Mouse (Mus musculus) hindbrain, embryonic 16.5 days (tissue): ENCODE data around the gene Serpinf2. TPM values are rescaled to one million over a fixed set of nuclear protein-coding genes. Genes with fewer than 3 reads are reported as not detected.
"Not testable (repeated sequence)": the region's sequence is repeated elsewhere in the genome, so short reads cannot be mapped to it uniquely, and the experiment has no call there.

Source experiments
- ATAC-seq: fragments of 200-750 bp; cut with Nextera tagmentation; 2 replicates; pipeline ENCODE4 v1.8.0; 2017; ENCODE audit warnings: moderate TSS enrichment, moderate library complexity
- H3K27ac ChIP-seq: fragments of 300-500 bp; sonication (generic); 2 replicates; pipeline ENCODE4 v1.5.1; 2014; ENCODE audit warnings: low read depth, mild to moderate bottlenecking, control low read depth, low read length, moderate library complexity
- H3K27me3 ChIP-seq: fragments of 300-500 bp; sonication (generic); replicated peaks from 2 replicates; pipeline ENCODE4 v1.6.1; 2014; ENCODE audit warnings: low read length; ENCODE audit not compliant: control insufficient read depth, insufficient read depth
- H3K36me3 ChIP-seq: fragments of 300-500 bp; sonication (generic); 2 replicates; pipeline ENCODE4 v1.6.1; 2014; ENCODE audit warnings: mild to moderate bottlenecking, low read length, moderate library complexity, mixed read lengths; ENCODE audit not compliant: control insufficient read depth, insufficient read depth
- H3K4me1 ChIP-seq: fragments of 300-500 bp; sonication (generic); 2 replicates; pipeline ENCODE4 v1.6.1; 2014; ENCODE audit warnings: low read depth, low read length; ENCODE audit not compliant: control insufficient read depth, insufficient read depth
- H3K4me2 ChIP-seq: fragments of 300-500 bp; sonication (generic); 2 replicates; pipeline ENCODE4 v1.6.1; 2014; ENCODE audit warnings: mild to moderate bottlenecking, low read length, control low read depth, moderate library complexity
- H3K4me3 ChIP-seq: fragments of 300-500 bp; sonication (generic); 2 replicates; pipeline ENCODE4 v1.5.1; 2014; ENCODE audit warnings: mild to moderate bottlenecking, low read length, control low read depth, moderate library complexity
- H3K9ac ChIP-seq: fragments of 300-500 bp; sonication (generic); 2 replicates; pipeline ENCODE4 v1.6.1; 2014; ENCODE audit warnings: low read depth, mild to moderate bottlenecking, control low read depth, low read length, moderate library complexity
- H3K9me3 ChIP-seq: fragments of 300-500 bp; sonication (generic); 2 replicates; pipeline ENCODE4 v1.6.1; 2014; ENCODE audit warnings: mild to moderate bottlenecking, low read length, moderate library complexity; ENCODE audit not compliant: control insufficient read depth
- WGBS: fragments of 180-500 bp; shearing (Covaris S2); extraction: QIAGEN DNeasy Blood & Tissue Kit; methylation state at CpG from one replicate; pipeline ENCODE4 v1.1.7; 2014; 5-methylcytosine and 5-hydroxymethylcytosine counted together
- polyA plus RNA-seq: library from polyadenylated mRNA; unstranded; fragments of >200 nt; fragmentation: Nextera tagmentation; extraction: Ambion mirVana; gene quantifications from 2 replicates; pipeline ENCODE4 v1.2.1, GENCODE M21; 2015

Gene Serpinf2
- polyA plus RNA-seq, 1 experiment from 2014 or later, result 0.06 TPM

GRCm38 (mm10) chr11:75460844-75461742 lies 21.7 kb upstream of the Serpinf2 start, which contains the start of gene Tlcd2:
Tlcd2 (plus strand) TSS chr11:75461715.
- peak; percentile 97 for ATAC-seq
- Histone ChIP-seq H3K4me2 (peak within 1 kb of the TSS; percentile 78), H3K4me1 (peaks cover 23% of the 10 kb centered on the region), H3K9ac (peak within 1 kb of the TSS; percentile 86), H3K27ac (peak within 1 kb of the TSS; percentile 82), H3K4me3 (peak within 1 kb of the TSS; percentile 86), H3K27me3 (no peaks in the 10 kb centered on the region), H3K36me3 (peaks cover 10% of the 10 kb centered on the region), H3K9me3 (no peaks in the 10 kb centered on the region)
- under 1% methylated on average over 46 of the region's 46 CpGs for WGBS

GRCm38 (mm10) chr11:75460103-75460843 lies 20.9 kb upstream of the Serpinf2 start:
- peak; percentile 24 for ATAC-seq
- WGBS, result 2% methylated on average over 19 of the region's 19 CpGs
- no peaks in the 10 kb centered on the region for H3K27me3 ChIP-seq
- peak overlapping the region; percentile 86 for H3K4me3 ChIP-seq
- H3K9ac ChIP-seq, result peak overlapping the region; percentile 55
- peak overlapping the region; percentile 76 for H3K4me2 ChIP-seq
- peaks cover 23% of the 10 kb centered on the region for H3K4me1 ChIP-seq
- peaks cover 3% of the 10 kb centered on the region for H3K36me3 ChIP-seq
- peak overlapping the region; percentile 82 for H3K27ac ChIP-seq
- no peaks in the 10 kb centered on the region for H3K9me3 ChIP-seq

- Histone ChIP-seq H3K4me1 (peaks cover 29% of the 10 kb centered on the region), H3K36me3 (no peaks in the 10 kb centered on the region), H3K4me3 (peak overlapping the region; percentile 86; the same call in 1 of the 2 replicates), H3K9ac (peak overlapping the region; percentile 41; the same call in 1 of the 2 replicates), H3K27me3 (no peaks in the 10 kb centered on the region), H3K9me3 (no peaks in the 10 kb centered on the region), H3K4me2 (peak overlapping the region; percentile 76), H3K27ac (peak overlapping the region; percentile 82)
- WGBS, result 34% methylated on average over 5 of the region's 5 CpGs
- no peak for ATAC-seq
These were observed 20.3 kb upstream of the Serpinf2 start for GRCm38 (mm10) chr11:75459751-75460102.

DNA sequence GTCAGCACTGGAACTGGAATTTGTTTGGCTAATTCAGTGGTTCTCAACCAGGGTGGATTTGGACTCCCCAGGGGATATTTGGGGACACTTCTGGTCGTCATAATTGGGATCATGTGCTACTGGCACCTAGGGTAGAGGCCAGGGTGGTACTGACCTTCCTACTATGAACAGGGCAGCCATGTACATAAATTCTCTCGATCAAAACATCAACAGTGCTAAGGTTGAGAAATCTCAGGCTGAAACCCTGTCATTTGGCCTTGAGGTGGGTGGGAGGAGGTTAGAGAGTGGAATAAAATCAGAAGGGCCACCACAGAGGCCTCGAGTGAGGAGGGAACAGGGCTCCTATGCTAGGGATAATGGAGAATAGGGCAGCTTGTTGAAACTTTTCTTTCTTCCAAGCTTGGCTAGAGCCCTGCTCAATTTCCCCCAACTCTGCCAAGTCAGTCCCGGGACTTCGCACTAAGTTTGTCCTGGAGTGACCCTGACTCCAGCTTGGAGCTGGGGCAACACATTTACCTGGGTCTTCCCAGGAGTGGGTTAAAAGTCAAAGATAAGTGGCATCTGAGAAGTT lies 19.8 kb upstream of the Serpinf2 start:
- Histone ChIP-seq H3K4me1 (peaks cover 30% of the 10 kb centered on the region), H3K4me2 (no peak overlapping the region), H3K9me3 (no peaks in the 10 kb centered on the region), H3K9ac (no peak overlapping the region), H3K36me3 (no peaks in the 10 kb centered on the region), H3K4me3 (no peak overlapping the region), H3K27ac (no peak overlapping the region), H3K27me3 (no peaks in the 10 kb centered on the region)
- ATAC-seq, result no peak
- WGBS, result 77% methylated on average over 5 of the region's 5 CpGs

DNA sequence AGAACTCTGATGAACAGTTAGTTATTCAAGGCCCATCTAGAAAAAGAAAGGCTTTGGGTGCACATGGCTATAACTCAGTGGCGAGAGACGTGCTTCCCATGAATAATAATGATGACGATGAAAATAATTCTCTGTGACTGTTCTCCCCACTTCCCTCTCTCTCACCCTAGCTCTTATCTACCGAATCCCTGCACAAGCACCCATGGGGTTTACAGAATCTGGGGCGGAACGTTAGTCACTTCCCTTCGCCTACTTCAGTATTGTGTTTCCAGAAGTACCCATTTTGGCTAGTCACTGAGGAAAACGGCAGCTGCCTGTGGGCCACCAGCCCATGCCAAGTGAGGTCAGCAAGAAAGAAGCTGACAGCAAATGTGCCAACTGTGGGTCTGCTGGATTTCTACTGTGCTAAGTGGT lies 19.2 kb upstream of the Serpinf2 start:
- Histone ChIP-seq H3K9me3 (no peaks in the 10 kb centered on the region), H3K36me3 (no peaks in the 10 kb centered on the region), H3K4me1 (peaks cover 35% of the 10 kb centered on the region), H3K4me3 (no peak overlapping the region), H3K27me3 (no peaks in the 10 kb centered on the region), H3K9ac (no peak overlapping the region), H3K4me2 (no peak overlapping the region), H3K27ac (no peak overlapping the region)
- no peak for ATAC-seq
- 80% methylated on average over 8 of the region's 8 CpGs for WGBS

GRCm38 (mm10) chr11:75458169-75458568 lies 18.8 kb upstream of the Serpinf2 start:
- no peak for ATAC-seq
- no peaks in the 10 kb centered on the region for H3K27me3 ChIP-seq
- 9% methylated on average over 3 of the region's 3 CpGs for WGBS
- no peak overlapping the region for H3K27ac ChIP-seq
- no peak overlapping the region for H3K4me2 ChIP-seq
- no peak overlapping the region for H3K4me3 ChIP-seq
- H3K9ac ChIP-seq, result no peak overlapping the region
- H3K9me3 ChIP-seq, result no peaks in the 10 kb centered on the region
- H3K36me3 ChIP-seq, result no peaks in the 10 kb centered on the region
- H3K4me1 ChIP-seq, result peaks cover 36% of the 10 kb centered on the region

DNA sequence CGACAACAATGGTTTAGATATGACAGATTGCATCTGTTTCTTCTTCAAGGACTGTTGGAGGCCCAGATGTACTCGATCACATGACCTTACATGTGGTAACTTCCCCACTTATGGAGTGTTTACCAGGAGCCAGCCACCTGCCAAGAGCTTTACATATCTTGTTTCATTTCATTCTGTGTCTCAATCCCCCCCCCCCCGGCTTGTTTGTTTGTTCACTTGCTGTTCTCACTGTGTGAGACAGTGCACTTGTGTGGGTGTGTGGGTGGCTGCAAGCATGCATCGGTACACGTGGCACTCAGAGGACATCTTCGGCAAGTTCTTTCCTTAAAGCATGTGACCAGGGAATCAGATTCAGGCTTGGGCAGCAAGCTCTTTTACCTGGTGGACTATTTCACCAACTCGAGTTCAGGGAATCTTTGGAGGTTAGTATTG lies 17.1 kb upstream of the Serpinf2 start:
- Histone ChIP-seq H3K27me3 (no peaks in the 10 kb centered on the region), H3K4me1 (peaks cover 25% of the 10 kb centered on the region), H3K9ac (no peak overlapping the region), H3K4me2 (no peak overlapping the region), H3K36me3 (no peaks in the 10 kb centered on the region), H3K27ac (no peak overlapping the region), H3K9me3 (no peaks in the 10 kb centered on the region), H3K4me3 (no peak overlapping the region)
- 86% methylated on average over 7 of the region's 7 CpGs for WGBS
- no peak for ATAC-seq

DNA sequence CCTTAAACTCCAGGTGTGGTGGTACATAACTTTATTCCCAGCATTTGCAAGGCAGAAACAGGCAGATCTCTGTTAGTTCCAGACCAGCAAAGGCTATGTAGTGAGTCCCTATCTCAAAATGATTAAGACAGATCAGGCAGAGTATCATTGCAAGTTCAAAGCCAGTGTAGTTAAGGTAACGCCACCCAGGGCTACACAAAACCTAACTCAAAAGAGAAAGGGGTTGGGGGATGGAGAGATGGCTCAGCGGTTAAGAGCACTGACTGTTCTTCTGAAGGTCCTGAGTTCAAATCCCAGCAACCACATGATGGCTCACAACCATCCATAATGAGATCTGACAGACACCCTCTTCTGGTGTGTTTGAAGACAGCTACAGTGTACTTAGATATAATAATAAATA lies 16.6 kb upstream of the Serpinf2 start:
- WGBS, result 90% methylated on average over 2 of the region's 2 CpGs
- not testable (repeated sequence) for H3K4me2 ChIP-seq, H3K27me3 ChIP-seq, H3K9me3 ChIP-seq, H3K4me3 ChIP-seq, H3K27ac ChIP-seq, H3K36me3 ChIP-seq, ATAC-seq, H3K9ac ChIP-seq
- H3K4me1 ChIP-seq, result peaks cover 25% of the 10 kb centered on the region
